Comparison of ENCODE assay signal across 8 mouse cellular contexts in genomic region chr5:134485900-134486665, GRCm38 (mm10). TPM values are rescaled to one million over a fixed set of nuclear protein-coding genes. Genes with fewer than 3 reads are reported as not detected.
DNase-seq lines count a peak whose midpoint lies in the region; ATAC-seq and TF ChIP-seq lines count a peak whose summit lies in the region.

No protein-coding gene starts in this region.

- TF ChIP-seq EP300 in liver, embryonic 14.5 days (IDR thresholded peaks at IDR 0.05; ENCODE audit: low read depth), result no peak

- H3K4me3 ChIP-seq in intestine, embryonic 15.5 days (replicated peaks), result no peak overlapping the region
- H3K4me3 ChIP-seq in liver, embryonic 14.5 days (ENCODE audit: insufficient read depth in 1 of 2, low read depth in 2 of 2, low read length in 2 of 2), result no peak overlapping the region
- H3K4me3 ChIP-seq in neural tube, embryonic 13.5 days, result no peak overlapping the region
- H3K4me3 ChIP-seq in thymus, adult 2 months (ENCODE audit: control insufficient read depth, insufficient read depth, low read length), result no peak overlapping the region

- DNase-seq in 416B (ENCODE audit: low read depth), result peak; percentile 88
- peak; percentile 93 for DNase-seq in MN1 (ENCODE audit: low spot score)
- peak; percentile 72 for DNase-seq in cerebellum, adult 9-10 months
- DNase-seq in gastrocnemius, adult 8-10 months (ENCODE audit: low spot score in 2 of 2), result peak; percentile 34 to 35
- DNase-seq in liver, embryonic 14.5 days (ENCODE audit: low read depth in 3 of 3, low spot score in 3 of 3), result peak in 2 of 3 experiments; percentile 52 to 56
- peak; percentile 70 for DNase-seq in thymus, adult 2 months

- H3K9ac ChIP-seq in intestine, embryonic 15.5 days, result no peak overlapping the region
- no peak overlapping the region for H3K9ac ChIP-seq in liver, embryonic 14.5 days (replicated peaks)
- H3K9ac ChIP-seq in neural tube, embryonic 13.5 days, result no peak overlapping the region

- H3K4me1 ChIP-seq in intestine, embryonic 15.5 days (replicated peaks), result peaks cover 3% of the 10 kb centered on the region; the same call in 1 of the 2 replicates
- no peaks in the 10 kb centered on the region for H3K4me1 ChIP-seq in liver, embryonic 14.5 days (replicated peaks; ENCODE audit: control insufficient read depth in 2 of 2, insufficient read depth in 2 of 2, low read length in 1 of 2)
- H3K4me1 ChIP-seq in neural tube, embryonic 13.5 days (replicated peaks), result peaks cover 20% of the 10 kb centered on the region
- peaks cover 23% of the 10 kb centered on the region for H3K4me1 ChIP-seq in thymus, adult 2 months (replicated peaks; ENCODE audit: control insufficient read depth, insufficient read depth, low read length)

- H3K27me3 ChIP-seq in intestine, embryonic 15.5 days (replicated peaks), result no peaks in the 10 kb centered on the region
- H3K27me3 ChIP-seq in liver, embryonic 14.5 days (ENCODE audit: control insufficient read depth, insufficient read depth, low read length), result no peaks in the 10 kb centered on the region
- H3K27me3 ChIP-seq in neural tube, embryonic 13.5 days, result no peaks in the 10 kb centered on the region
- no peaks in the 10 kb centered on the region for H3K27me3 ChIP-seq in thymus, adult 2 months (ENCODE audit: control insufficient read depth, insufficient read depth, low read length)

- no peaks in the 10 kb centered on the region for H3K9me3 ChIP-seq in intestine, embryonic 15.5 days
- H3K9me3 ChIP-seq in liver, embryonic 14.5 days (ENCODE audit: control insufficient read depth, low read length), result no peaks in the 10 kb centered on the region
- H3K9me3 ChIP-seq in neural tube, embryonic 13.5 days, result no peaks in the 10 kb centered on the region

- TF ChIP-seq CTCF in liver, embryonic 14.5 days (IDR thresholded peaks at IDR 0.05; ENCODE audit: low read depth), result peak; percentile 97
- TF ChIP-seq CTCF in thymus, adult 2 months (IDR thresholded peaks at IDR 0.05; ENCODE audit: borderline replicate concordance, control insufficient read depth, extremely low read depth, insufficient read depth, low read length, poor library complexity), result peak; percentile 72; the same call in 1 of the 2 replicates

- TF ChIP-seq POLR2A in thymus, adult 2 months (IDR thresholded peaks at IDR 0.05; ENCODE audit: control insufficient read depth, extremely low read depth, insufficient read depth, low read length, poor library complexity), result no peak

- ATAC-seq in intestine, embryonic 15.5 days, result peak; percentile 78
- peak; percentile 45; the same call in 1 of the 2 replicates for ATAC-seq in liver, embryonic 14.5 days (ENCODE audit: insufficient read depth)
- peak; percentile 54; the same call in 1 of the 2 replicates for ATAC-seq in neural tube, embryonic 13.5 days (ENCODE audit: low read depth)

- no peak overlapping the region for H3K4me2 ChIP-seq in intestine, embryonic 15.5 days (replicated peaks)
- no peak overlapping the region for H3K4me2 ChIP-seq in liver, embryonic 14.5 days (ENCODE audit: low read depth)
- H3K4me2 ChIP-seq in neural tube, embryonic 13.5 days, result no peak overlapping the region

- H3K27ac ChIP-seq in intestine, embryonic 15.5 days, result no peak overlapping the region
- no peak overlapping the region for H3K27ac ChIP-seq in liver, embryonic 14.5 days
- no peak overlapping the region for H3K27ac ChIP-seq in neural tube, embryonic 13.5 days (replicated peaks)
- no peak overlapping the region for H3K27ac ChIP-seq in thymus, adult 2 months (ENCODE audit: control insufficient read depth, insufficient read depth, low read length)

- H3K36me3 ChIP-seq in intestine, embryonic 15.5 days, result peaks cover 18% of the 10 kb centered on the region
- no peaks in the 10 kb centered on the region for H3K36me3 ChIP-seq in liver, embryonic 14.5 days (replicated peaks; ENCODE audit: control insufficient read depth, insufficient read depth, low read depth)
- peaks cover 27% of the 10 kb centered on the region for H3K36me3 ChIP-seq in neural tube, embryonic 13.5 days
- H3K36me3 ChIP-seq in thymus, adult 2 months (ENCODE audit: control insufficient read depth, insufficient read depth, low read length), result no peaks in the 10 kb centered on the region

- 59% methylated on average over 13 of the region's 13 CpGs for WGBS in intestine, embryonic 15.5 days
- WGBS in liver, embryonic 14.5 days (ENCODE audit: insufficient replicate concordance), result 51% methylated on average over 13 of the region's 13 CpGs
- WGBS in neural tube, embryonic 13.5 days, result 61% methylated on average over 13 of the region's 13 CpGs
- WGBS in thymus, adult 2 months, result 67% methylated on average over 13 of the region's 13 CpGs

RNA-seq across cellular contexts. Expression of gene Gtf2ird1, which starts 29.6 kb away (rescaled TPM):
- 10 to 100 TPM; 13.1 to 15.3 (median 14.8) TPM for total RNA-seq in gastrocnemius, adult 8-10 months (2022)
- 81.6 and 84.4 TPM in 2 replicates for polyA plus RNA-seq in intestine, embryonic 15.5 days (2015; fragmentation: Nextera tagmentation; extraction: Ambion mirVana)
- polyA plus RNA-seq in liver, embryonic 14.5 days (2012; rRNA removed), result 7.5 and 7.9 TPM in 2 replicates
- polyA plus RNA-seq in liver, embryonic 14.5 days (2014; fragmentation: Nextera tagmentation; extraction: Ambion mirVana), result 8.4 and 9.7 TPM in 2 replicates
- polyA plus RNA-seq in neural tube, embryonic 13.5 days (2015; fragmentation: Nextera tagmentation; extraction: Ambion mirVana), result 63.1 and 85.8 TPM in 2 replicates
- polyA plus RNA-seq in thymus, adult 2 months (2012; rRNA removed), result 75.6 and 83.9 TPM in 2 replicates

Comparison
In these comparisons a context has a peak if more than half of its experiments do, and no peak if none do; other contexts are left out.
1. DNase-seq: peak in every context shown above with its lines; median percentile 93 in MN1; 88 in 416B; 72 in cerebellum, adult 9-10 months; 70 in thymus, adult 2 months; 54 in liver, embryonic 14.5 days; 34 in gastrocnemius, adult 8-10 months.